Mouse (Mus musculus) spleen, adult 2 months (tissue): ENCODE measurements around the gene Olfr1393.

Source experiments
- CTCF ChIP-seq: fragments of 200-500 bp; IDR thresholded peaks from 2 replicates; pipeline ENCODE4 v1.5.1; 2011; ENCODE audit warnings: mild to moderate bottlenecking, inconsistent platforms; ENCODE audit not compliant: insufficient read depth, insufficient read length, insufficient replicate concordance; ENCODE audit errors: extremely low read depth
- POLR2A ChIP-seq: fragments of 200-500 bp; IDR thresholded peaks from 2 replicates; pipeline ENCODE4 v1.6.1; 2011; ENCODE audit warnings: low read depth, low read length, inconsistent platforms

GRCm38 (mm10) chr11:49249811-49250421 is 28.2 kb upstream of the Olfr1393 start:
- TF ChIP-seq CTCF (no peak), POLR2A (no peak)
